Mouse (Mus musculus) thymus, postnatal 4 days (tissue): Measurements from ENCODE around the gene Syndig1.

ENCODE experiments used
- DNase-seq: peaks from one replicate; pipeline ENCODE4 v3.0.0; 2021

Syndig1 gene

GRCm38 (mm10) chr2:149877954-149878353 lies 48.9 kb downstream of the Syndig1 start:
- DNase-seq: no peak

DNA sequence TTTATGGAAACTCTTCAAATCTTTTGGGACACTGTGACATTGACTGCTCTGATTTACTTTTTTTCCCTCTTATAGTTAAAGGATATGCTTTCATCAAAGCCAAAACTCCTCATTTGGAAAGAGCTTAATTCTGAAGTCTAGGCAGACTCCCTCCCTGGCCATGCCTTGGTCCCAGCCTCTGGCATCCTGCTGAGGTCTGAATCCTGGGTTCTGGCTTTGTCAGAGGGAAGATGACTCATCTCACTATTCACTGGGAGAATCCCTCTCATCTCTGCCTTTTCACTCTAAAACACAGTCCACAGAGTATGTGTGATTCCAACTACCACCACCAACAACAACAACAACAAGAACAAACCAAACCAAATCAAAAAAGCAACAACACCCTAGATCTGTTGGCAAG lies 58.6 kb downstream of the Syndig1 start:
- no peak for DNase-seq

DNA sequence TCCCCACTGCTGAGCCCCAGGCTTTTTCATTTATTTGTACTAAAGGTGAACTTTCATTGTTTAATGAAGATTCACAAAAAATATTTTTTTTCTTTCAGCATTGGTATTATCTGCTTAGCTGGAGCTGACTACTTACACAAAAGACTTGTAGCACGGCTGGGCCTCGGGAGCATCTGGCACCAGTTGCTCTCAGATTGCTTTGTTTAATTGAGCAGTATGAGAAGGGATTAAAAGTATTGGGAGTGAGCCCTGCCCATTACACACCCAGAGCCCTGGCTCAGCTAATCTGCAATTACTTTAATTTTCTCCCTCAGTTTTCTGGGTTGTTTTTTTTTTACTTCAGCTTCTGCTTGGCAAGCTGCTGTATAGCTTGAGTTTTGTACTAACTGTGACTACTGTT lies 62.6 kb downstream of the Syndig1 start:
- no peak for DNase-seq

- no peak for DNase-seq
Observed at GRCm38 (mm10) chr2:149896337-149896736, 67.3 kb downstream of the Syndig1 start.

GRCm38 (mm10) chr2:149899615-149900014 lies 70.6 kb downstream of the Syndig1 start:
- DNase-seq: no peak

DNA sequence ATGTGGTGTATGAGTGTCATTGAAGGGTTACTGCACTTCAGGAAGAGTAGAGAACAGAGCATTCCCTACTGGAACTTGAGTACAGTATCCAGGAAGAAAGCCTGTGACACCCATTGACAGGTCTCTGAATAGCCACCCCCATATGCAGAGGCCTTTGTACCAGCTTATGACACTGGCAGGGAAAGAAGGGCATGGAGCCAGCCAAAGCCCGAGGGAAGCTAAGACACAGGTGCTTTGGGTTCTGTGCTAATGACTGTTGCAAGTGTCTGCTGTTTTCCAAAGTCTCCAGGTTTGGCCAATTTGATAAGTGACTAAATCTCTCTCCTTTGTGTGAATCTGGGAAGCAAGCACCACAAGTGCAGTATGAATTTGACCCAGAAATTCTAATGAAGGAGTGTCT lies 71.6 kb downstream of the Syndig1 start:
- no peak for DNase-seq

GRCm38 (mm10) chr2:149904405-149904804 lies 75.4 kb downstream of the Syndig1 start:
- no peak for DNase-seq

GRCm38 (mm10) chr2:149906694-149907093 lies 77.7 kb downstream of the Syndig1 start:
- no peak for DNase-seq

DNA sequence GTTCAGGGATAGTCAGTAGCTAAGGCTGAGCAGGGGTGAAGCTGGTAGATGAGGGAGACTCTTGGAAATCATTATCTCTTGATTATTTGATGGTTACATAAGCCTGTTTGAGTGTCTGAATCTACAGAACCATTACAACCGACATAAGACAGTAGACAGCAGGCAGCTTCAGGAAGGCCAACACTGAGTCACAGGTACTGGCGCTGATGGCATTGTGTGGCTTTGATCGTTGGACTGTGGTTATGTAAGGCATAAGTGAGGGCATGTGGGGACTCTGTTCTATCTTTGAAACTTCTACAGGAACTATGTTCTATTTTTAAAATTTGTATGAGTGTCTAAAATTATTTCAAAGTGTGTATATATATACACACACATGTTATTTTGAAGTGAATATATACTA lies 88.2 kb downstream of the Syndig1 start:
- no peak for DNase-seq

DNA sequence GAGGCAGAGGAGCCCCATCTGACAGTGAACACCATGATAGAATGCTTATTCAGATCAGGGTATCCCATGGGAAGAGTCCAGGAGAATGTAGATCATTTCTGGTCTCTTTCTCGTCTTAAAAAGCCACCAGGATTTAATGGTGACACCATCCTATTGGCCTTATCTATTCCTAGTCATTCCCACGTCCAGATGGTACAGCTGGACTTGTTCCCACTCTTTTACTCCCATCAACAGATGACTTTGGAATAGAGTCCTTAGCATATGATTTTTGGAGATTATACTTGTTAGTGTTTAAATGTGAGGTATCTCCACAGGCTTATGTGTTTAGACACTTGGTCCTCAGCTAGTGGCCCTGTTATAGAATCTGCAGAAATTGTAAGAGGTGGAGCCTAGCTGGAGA lies 94.5 kb downstream of the Syndig1 start:
- DNase-seq: no peak

- DNase-seq: no peak
Observed at GRCm38 (mm10) chr2:149925911-149926310, 96.9 kb downstream of the Syndig1 start.

DNA sequence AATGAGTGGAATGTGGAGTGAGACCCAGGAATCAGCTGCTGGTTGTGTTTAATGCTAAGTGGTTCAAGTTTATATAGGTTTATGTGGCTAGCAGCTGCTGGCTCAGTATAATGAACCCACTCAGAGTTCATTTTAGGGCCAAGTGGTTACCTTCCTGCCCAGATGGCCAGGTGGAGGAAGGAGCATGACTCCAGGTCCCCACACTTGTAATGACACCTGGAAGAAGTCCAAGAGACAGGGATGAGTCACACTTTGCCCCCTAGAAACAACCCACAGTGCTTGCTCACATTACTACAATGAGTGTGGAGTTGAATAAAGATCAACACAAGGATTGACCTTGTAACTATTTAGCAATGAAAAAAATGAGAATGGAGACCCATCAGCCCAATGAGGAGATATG lies 98.0 kb downstream of the Syndig1 start:
- no peak for DNase-seq

DNA sequence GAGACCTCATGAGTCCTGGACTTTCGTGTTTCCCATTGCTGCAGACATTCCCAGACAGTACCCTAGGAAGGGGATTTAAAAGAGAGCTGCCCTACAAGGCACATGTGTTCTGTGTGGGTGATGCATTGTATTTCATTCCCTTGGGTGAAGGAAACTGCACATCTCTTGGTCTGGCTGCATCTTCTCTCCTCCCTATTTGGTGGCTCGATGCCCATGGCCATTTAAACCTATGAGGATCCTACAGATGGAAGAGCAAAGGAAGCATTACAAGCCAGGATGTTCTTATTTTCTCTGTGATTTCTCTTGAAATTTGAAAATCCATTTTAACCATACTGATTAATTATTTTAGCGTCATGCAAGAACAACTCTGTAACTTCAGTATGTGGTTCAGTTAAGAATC lies 98.5 kb downstream of the Syndig1 start:
- DNase-seq: no peak

DNA sequence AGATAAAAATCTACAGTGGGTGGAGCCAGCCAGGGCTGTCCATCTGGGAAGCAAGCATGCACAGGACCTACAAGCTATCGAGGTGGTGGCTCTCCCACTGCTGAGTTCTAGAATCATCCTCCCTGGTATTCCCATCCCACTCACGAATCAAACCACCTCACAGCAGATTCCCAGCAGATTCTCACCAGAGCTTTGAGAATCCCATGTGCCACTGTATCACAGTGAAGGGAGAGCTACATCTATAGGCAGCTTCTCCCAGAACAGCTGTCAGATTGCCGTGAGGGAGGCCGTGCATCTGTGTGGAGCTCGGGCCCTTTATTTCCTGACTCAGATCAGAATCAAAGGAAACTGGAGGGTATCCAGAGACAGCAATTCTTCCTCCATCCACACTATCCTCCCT lies 101.0 kb downstream of the Syndig1 start:
- no peak for DNase-seq

DNA sequence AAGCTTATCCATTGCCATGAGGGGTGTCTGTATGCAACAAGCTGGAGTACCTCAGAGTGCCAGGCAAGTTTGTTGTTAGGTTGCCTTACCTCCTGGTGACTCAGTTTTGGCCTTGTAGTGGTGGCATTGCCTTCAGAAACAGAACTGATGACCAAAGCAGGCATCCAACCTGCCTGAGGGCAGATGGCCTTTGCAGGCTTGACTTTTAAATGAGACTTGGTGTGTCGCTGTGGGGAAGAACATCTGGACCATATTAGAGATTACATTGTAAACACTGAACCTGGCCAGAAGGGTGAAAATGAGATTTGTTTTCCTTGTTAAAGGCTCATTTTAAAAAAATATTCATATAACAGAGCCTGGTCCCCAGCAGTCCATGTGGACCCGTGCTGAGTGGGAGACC lies 102.1 kb downstream of the Syndig1 start:
- no peak for DNase-seq

DNA sequence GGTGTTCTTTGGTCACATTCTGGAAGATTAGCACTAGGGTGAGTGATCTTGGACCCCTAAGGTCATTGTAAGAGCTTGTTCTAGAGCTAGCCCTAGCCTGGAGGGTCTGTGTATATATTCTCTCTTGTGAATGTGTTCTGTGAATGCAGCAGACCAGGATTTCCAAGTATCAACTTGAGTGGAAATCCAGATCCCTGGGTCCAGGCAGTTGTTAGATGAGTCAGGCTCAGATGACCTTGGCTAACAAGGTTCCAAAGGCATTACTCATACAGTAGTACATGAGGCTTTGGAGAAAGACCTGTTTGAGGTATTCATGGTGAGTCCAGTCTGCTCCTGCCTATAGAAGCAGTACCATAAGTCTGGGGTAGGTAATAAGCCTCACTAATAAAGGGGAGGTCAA lies 103.1 kb downstream of the Syndig1 start:
- DNase-seq: no peak

GRCm38 (mm10) chr2:149933247-149933898 lies 104.4 kb downstream of the Syndig1 start:
- DNase-seq: no peak

DNA sequence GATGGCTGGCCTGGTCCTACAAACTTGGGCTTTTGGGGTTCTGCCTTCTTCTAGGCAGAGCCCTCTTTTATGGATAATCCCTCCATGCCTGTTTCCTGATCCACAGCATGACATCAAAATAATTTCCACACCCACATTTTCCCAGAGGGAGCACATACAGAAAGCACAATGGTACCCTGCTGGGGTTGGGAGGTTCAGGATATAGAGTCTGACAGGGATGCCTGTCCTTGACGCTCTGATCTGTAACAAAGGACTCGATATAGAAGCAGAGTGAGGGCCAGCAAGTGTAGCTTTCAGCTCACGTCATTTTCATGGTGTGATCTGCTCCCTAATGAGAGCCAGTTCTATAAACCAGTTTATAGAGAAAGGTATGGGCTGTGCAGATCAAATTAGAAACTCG lies 105.1 kb downstream of the Syndig1 start:
- DNase-seq: no peak

DNA sequence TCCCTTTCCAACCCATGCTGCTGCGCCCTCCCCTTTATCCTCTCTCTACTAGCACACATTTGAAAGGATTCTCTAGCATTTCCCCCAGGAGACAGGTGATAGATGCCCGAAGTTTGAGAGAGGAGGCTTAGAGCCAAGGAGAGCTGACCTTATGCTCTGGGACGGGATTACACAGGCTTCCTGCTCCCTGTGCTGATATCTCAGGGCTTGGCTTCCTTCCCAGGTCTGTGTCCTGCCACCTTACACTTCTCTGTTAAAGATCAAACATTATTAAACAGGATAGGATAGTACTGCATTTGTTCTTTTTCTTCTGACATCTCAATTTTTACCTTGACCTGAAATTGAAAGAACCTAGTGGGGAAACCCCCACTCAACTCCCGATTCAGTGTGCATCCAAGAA lies 109.8 kb downstream of the Syndig1 start:
- DNase-seq: no peak

- no peak for DNase-seq
Observed at GRCm38 (mm10) chr2:149939586-149939985, 110.6 kb downstream of the Syndig1 start.

DNA sequence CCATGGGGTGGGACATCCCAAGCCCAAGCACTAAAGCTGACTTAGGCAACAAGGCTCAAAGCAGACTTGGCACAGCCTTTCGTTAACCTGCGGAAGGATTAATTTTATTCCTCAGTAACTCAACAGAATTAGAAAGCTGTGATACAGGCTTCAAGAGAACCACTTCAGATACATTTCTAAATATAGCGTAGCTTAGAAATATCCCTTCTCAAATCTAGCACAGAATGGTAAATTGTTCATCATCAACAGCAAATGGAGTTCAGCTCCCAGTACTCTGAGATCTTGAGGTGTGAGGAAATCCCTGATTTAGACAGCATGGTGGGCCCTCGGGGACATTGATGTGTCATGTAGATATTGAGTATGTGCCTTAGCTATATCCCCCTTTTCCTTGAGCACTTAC lies 121.6 kb downstream of the Syndig1 start:
- DNase-seq: no peak

- no peak for DNase-seq
Observed at GRCm38 (mm10) chr2:149971014-149971413, 142.0 kb downstream of the Syndig1 start.

GRCm38 (mm10) chr2:149973583-149973982 lies 144.6 kb downstream of the Syndig1 start:
- DNase-seq: no peak

DNA sequence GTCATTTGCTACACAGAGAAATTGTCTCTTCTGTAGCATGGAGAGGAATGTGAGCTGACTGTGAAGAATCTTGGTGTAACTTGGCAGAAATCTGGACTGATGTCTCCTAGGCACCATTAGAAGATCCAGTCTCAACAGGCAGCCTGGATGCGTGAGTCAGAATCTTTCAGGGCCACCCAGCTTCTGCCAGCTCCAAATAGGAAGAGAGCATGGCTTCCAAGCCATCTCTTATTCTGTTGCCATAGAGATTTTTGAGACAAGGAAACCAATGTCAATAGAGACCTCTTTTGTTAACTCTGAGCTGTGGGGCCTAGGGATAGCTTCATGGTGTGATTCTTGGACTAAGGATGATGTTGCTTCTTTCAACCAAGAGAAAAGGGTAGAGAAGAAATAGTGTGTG lies 151.4 kb downstream of the Syndig1 start:
- DNase-seq: no peak

DNA sequence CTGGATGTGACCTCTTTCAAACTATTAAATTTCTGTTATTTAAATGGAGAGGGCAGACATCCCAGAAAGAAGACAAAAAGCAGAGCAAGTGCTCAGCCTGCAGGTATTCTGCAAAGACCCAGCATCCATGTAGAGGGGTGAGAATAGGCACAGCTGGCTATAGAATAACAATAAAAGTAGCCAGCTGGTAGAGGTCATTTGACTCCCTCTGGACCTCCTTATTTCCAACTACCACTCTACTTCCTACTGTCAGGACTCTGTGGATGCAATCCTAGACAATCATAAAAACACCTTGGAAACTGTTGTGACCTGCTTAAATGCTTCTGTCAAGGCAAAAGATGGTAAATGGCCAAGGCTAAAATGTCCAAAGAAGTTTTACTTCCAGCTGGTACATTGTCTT lies 153.5 kb downstream of the Syndig1 start:
- no peak for DNase-seq

DNA sequence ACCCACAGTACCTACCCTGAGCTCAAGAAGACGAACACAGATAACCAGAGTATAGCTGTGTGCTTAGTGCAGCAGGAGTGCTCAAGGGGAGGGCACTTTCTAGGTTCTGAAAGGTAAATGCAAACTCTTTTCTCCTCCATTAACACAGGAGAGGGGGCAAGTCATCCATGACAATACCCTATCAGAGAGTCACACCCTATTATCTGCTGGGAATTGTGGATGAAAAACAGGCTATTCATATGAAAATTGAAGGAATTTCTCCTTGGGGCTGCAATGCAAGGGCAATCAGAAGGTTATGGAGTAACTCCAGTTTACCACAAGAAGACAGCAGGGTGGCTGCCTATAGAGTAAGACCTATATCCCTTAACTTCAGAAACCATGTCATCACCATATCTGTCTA lies 154.1 kb downstream of the Syndig1 start:
- DNase-seq: no peak
